27 mouse cellular contexts compared by ENCODE assay signal in the genomic region with DNA sequence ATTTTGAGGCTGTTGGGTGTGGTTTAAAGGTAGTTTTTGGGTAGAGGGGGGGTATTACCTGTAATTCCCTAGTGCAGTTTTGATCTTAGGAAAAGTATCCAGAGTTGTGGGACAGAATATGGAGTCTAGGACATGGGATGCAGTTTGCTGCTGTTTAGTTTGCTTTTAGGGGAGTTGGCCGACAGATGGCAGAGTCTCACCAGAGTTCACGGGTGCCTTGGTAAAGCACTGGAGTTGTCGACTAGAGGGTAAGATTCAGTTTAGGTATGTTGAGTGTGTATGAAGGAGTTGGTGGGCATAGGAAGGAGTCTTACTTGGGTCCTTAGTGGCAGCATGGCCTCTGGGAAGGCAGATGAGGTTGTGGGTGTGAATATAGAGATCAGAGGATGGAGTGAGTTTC.
DNase-seq lines count a peak whose midpoint lies in the region; ATAC-seq and TF ChIP-seq lines count a peak whose summit lies in the region.
"Had no signal": no experiment of that assay in that cellular context is flagged by ENCODE, and none has a peak within 500 bp of the region (broad histone marks: within the 10 kb centered on the region; RNA-seq: fewer than 3 reads in every experiment).

No protein-coding gene starts in this region.

- TF ChIP-seq POLR2A in brain, embryonic 14.5 days (IDR thresholded peaks at IDR 0.05; ENCODE audit: borderline replicate concordance, extremely low read depth, insufficient read depth, insufficient read length, poor library complexity, severe bottlenecking) = no peak

- no peaks in the 10 kb centered on the region for H3K4me1 ChIP-seq in kidney, postnatal 0 days (replicated peaks; ENCODE audit: insufficient read depth, low read length)
- no peaks in the 10 kb centered on the region for H3K4me1 ChIP-seq in hindbrain, embryonic 12.5 days
- H3K4me1 ChIP-seq: forebrain, embryonic 13.5 days; heart, embryonic 10.5 days; heart, embryonic 15.5 days; hindbrain, embryonic 13.5 days; limb, embryonic 13.5 days; lung, embryonic 15.5 days; megakaryocyte, embryonic 14.5 days; midbrain, embryonic 12.5 days; neural tube, embryonic 12.5 days had no signal

- H3K9me3 ChIP-seq in kidney, postnatal 0 days (replicated peaks; ENCODE audit: low read length) = no peaks in the 10 kb centered on the region
- H3K9me3 ChIP-seq in hindbrain, embryonic 12.5 days (replicated peaks) = no peaks in the 10 kb centered on the region
- H3K9me3 ChIP-seq: forebrain, embryonic 13.5 days; heart, embryonic 10.5 days; heart, embryonic 15.5 days; hindbrain, embryonic 13.5 days; limb, embryonic 13.5 days; lung, embryonic 15.5 days; megakaryocyte, embryonic 14.5 days; midbrain, embryonic 12.5 days; neural tube, embryonic 12.5 days had no signal

- no peak overlapping the region for H3K4me2 ChIP-seq in kidney, postnatal 0 days (ENCODE audit: low read length)
- no peak overlapping the region for H3K4me2 ChIP-seq in hindbrain, embryonic 12.5 days (replicated peaks)
- H3K4me2 ChIP-seq: forebrain, embryonic 13.5 days; heart, embryonic 15.5 days; hindbrain, embryonic 13.5 days; limb, embryonic 13.5 days; liver, embryonic 11.5 days; lung, embryonic 15.5 days; midbrain, embryonic 12.5 days; neural tube, embryonic 12.5 days had no signal

- no peak for DNase-seq in kidney, postnatal 0 days (ENCODE audit: low spot score)
- DNase-seq in kidney, adult 9 months = no peak
- DNase-seq in A20 (ENCODE audit: low read depth, low spot score) = peak; percentile 28
- DNase-seq in ES-CJ7 (ENCODE audit: low read depth, low spot score) = peak; percentile 63
- no peak for DNase-seq in brain, embryonic 14.5 days (ENCODE audit: low read depth)
- DNase-seq in lung, postnatal 4 days = no peak
- DNase-seq in thymus, postnatal 0 days (ENCODE audit: low spot score) = no peak
- DNase-seq: adrenal gland, postnatal 10 days; cerebellum, adult 18-20 months; gastrocnemius, postnatal 14 days; kidney, postnatal 4 days; lung, postnatal 36 days; right cerebral cortex, adult 18-20 months had no signal

- peak; percentile 25; the same call in 1 of the 2 replicates for TF ChIP-seq CTCF in kidney, postnatal 0 days (IDR thresholded peaks at IDR 0.05; ENCODE audit: low read depth)
- 0 out of 2 replicates have a peak, but pooled peaks have one; percentile 3 for TF ChIP-seq CTCF in brain, embryonic 14.5 days (IDR thresholded peaks at IDR 0.05; ENCODE audit: borderline replicate concordance, extremely low read depth, insufficient read depth, insufficient read length)

- ATAC-seq in kidney, postnatal 0 days (replicated peaks; ENCODE audit: low FRiP score, low read depth) = no peak
- no peak for ATAC-seq in hindbrain, embryonic 12.5 days (ENCODE audit: low FRiP score)
- ATAC-seq: forebrain, embryonic 13.5 days; intestine, postnatal 0 days; Patski had no signal

- no peak overlapping the region for H3K4me3 ChIP-seq in kidney, postnatal 0 days (replicated peaks; ENCODE audit: low read depth, low read length)
- H3K4me3 ChIP-seq in hindbrain, embryonic 12.5 days = no peak overlapping the region
- H3K4me3 ChIP-seq: forebrain, embryonic 13.5 days; heart, embryonic 10.5 days; heart, embryonic 15.5 days; hindbrain, embryonic 13.5 days; limb, embryonic 13.5 days; lung, embryonic 15.5 days; megakaryocyte, embryonic 14.5 days; midbrain, embryonic 12.5 days; myocyte; neural tube, embryonic 12.5 days had no signal

- no peaks in the 10 kb centered on the region for H3K36me3 ChIP-seq in kidney, postnatal 0 days (ENCODE audit: insufficient read depth, low read length)
- H3K36me3 ChIP-seq in hindbrain, embryonic 12.5 days = no peaks in the 10 kb centered on the region
- H3K36me3 ChIP-seq: heart, embryonic 10.5 days; heart, embryonic 15.5 days; hindbrain, embryonic 13.5 days; limb, embryonic 13.5 days; lung, embryonic 15.5 days; midbrain, embryonic 12.5 days; neural tube, embryonic 12.5 days had no signal

- no peak overlapping the region for H3K9ac ChIP-seq in kidney, postnatal 0 days (ENCODE audit: low read depth, low read length)
- H3K9ac ChIP-seq in hindbrain, embryonic 12.5 days = no peak overlapping the region
- H3K9ac ChIP-seq: forebrain, embryonic 13.5 days; heart, embryonic 15.5 days; hindbrain, embryonic 13.5 days; limb, embryonic 13.5 days; lung, embryonic 15.5 days; midbrain, embryonic 12.5 days; neural tube, embryonic 12.5 days had no signal

- 58% methylated on average over 3 of the region's 3 CpGs for WGBS in kidney, postnatal 0 days
- WGBS in hindbrain, embryonic 12.5 days = 71% methylated on average over 3 of the region's 3 CpGs

- H3K27ac ChIP-seq in kidney, postnatal 0 days = no peak overlapping the region
- no peak overlapping the region for H3K27ac ChIP-seq in hindbrain, embryonic 12.5 days
- H3K27ac ChIP-seq: forebrain, embryonic 13.5 days; heart, embryonic 10.5 days; heart, embryonic 15.5 days; hindbrain, embryonic 13.5 days; limb, embryonic 13.5 days; lung, embryonic 15.5 days; midbrain, embryonic 12.5 days; neural tube, embryonic 12.5 days had no signal

- H3K27me3 ChIP-seq in kidney, postnatal 0 days (ENCODE audit: insufficient read depth, low read length) = no peaks in the 10 kb centered on the region
- H3K27me3 ChIP-seq in hindbrain, embryonic 12.5 days = no peaks in the 10 kb centered on the region
- H3K27me3 ChIP-seq: forebrain, embryonic 13.5 days; heart, embryonic 15.5 days; hindbrain, embryonic 13.5 days; limb, embryonic 13.5 days; lung, embryonic 15.5 days; megakaryocyte, embryonic 14.5 days; midbrain, embryonic 12.5 days; neural tube, embryonic 12.5 days; Patski had no signal

Comparison
In these comparisons a context has a peak if more than half of its experiments do, and no peak if none do; other contexts are left out.
1. DNase-seq: peak in A20 (single experiment) and ES-CJ7 (single experiment); none in kidney, postnatal 0 days (single experiment), kidney, adult 9 months (single experiment), brain, embryonic 14.5 days (single experiment), lung, postnatal 4 days (0 of 2) and thymus, postnatal 0 days (single experiment).